Mouse (Mus musculus) heart, adult 2 months (tissue): ENCODE measurements around the gene Limd2. TPM values are rescaled to one million over a fixed set of nuclear protein-coding genes. Genes with fewer than 3 reads are reported as not detected.

ENCODE experiments used
- DNase-seq, 2 experiments: peaks; one replicate each; pipeline ENCODE4 v3.0.0; 2021
- H3K27ac ChIP-seq: fragments of 200-600 bp; 2 replicates; pipeline ENCODE4 v1.8.1; 2022
- H3K27me3 ChIP-seq: fragments of 200-500 bp; 2 replicates; pipeline ENCODE4 v1.6.1; 2012; ENCODE audit warnings: mild to moderate bottlenecking, low read length, inconsistent platforms, mixed read lengths; ENCODE audit not compliant: control insufficient read depth, insufficient read depth
- H3K36me3 ChIP-seq: fragments of 200-500 bp; 2 replicates; pipeline ENCODE4 v1.6.1; 2012; ENCODE audit warnings: low read length, inconsistent platforms; ENCODE audit not compliant: control insufficient read depth, insufficient read depth
- H3K4me1 ChIP-seq: fragments of 200-500 bp; 2 replicates; pipeline ENCODE4 v1.6.1; 2011; ENCODE audit warnings: low read length; ENCODE audit not compliant: control insufficient read depth, insufficient read depth
- H3K4me3 ChIP-seq: fragments of 200-600 bp; 2 replicates; pipeline ENCODE4 v1.8.1; 2022
- H3K79me2 ChIP-seq: fragments of 200-500 bp; replicated peaks from 2 replicates; pipeline ENCODE4 v1.6.1; 2012; ENCODE audit warnings: mild to moderate bottlenecking, inconsistent platforms, low read length, moderate library complexity, mixed read lengths; ENCODE audit not compliant: control insufficient read depth, insufficient read depth
- H3K9ac ChIP-seq: fragments of 200-500 bp; 2 replicates; pipeline ENCODE4 v1.6.1; 2012; ENCODE audit warnings: low read depth, mild to moderate bottlenecking, control low read depth, inconsistent platforms, low read length, mixed read lengths
- CTCF ChIP-seq: fragments of 200-600 bp; IDR thresholded peaks from 2 replicates; pipeline ENCODE4 v1.8.1; 2022; ENCODE audit warnings: antibody characterized with exemption, mild to moderate bottlenecking, moderate library complexity
- EP300 ChIP-seq: fragments of 200-500 bp; IDR thresholded peaks from 2 replicates; pipeline ENCODE4 v1.6.1; 2011; ENCODE audit warnings: low read depth, low read length, control low read depth; ENCODE audit not compliant: insufficient read depth
- POLR2A ChIP-seq: fragments of 200-500 bp; IDR thresholded peaks from 2 replicates; pipeline ENCODE4 v1.6.1; 2011; ENCODE audit warnings: mild to moderate bottlenecking, low read depth, low read length, control low read depth; ENCODE audit not compliant: insufficient read depth
- WGBS: fragments of 180-500 bp; shearing (Covaris S2); methylation state at CpG from one replicate; pipeline ENCODE4 v1.1.7; 2018; 5-methylcytosine and 5-hydroxymethylcytosine counted together
- intact Hi-C: fragments of 180-260 bp; cut with DNase I; formaldehyde crosslinking; loops from one replicate; pipeline ENCODE4 v1.15.1; 2025
- polyA plus RNA-seq: library from polyadenylated mRNA; depleted of rRNA; stranded (reverse); fragments of >200 nt; gene quantifications from 2 replicates; pipeline ENCODE4 v1.2.3, GENCODE M21; 2012
- total RNA-seq, 2 experiments: library from RNA; stranded (reverse); gene quantifications; 2 replicates each; pipeline ENCODE4 v1.2.3; 2021

The Limd2 gene
- total and polyA plus RNA-seq, 3 experiments, result 3.6 to 11.5 (median 4.7) TPM

DNA sequence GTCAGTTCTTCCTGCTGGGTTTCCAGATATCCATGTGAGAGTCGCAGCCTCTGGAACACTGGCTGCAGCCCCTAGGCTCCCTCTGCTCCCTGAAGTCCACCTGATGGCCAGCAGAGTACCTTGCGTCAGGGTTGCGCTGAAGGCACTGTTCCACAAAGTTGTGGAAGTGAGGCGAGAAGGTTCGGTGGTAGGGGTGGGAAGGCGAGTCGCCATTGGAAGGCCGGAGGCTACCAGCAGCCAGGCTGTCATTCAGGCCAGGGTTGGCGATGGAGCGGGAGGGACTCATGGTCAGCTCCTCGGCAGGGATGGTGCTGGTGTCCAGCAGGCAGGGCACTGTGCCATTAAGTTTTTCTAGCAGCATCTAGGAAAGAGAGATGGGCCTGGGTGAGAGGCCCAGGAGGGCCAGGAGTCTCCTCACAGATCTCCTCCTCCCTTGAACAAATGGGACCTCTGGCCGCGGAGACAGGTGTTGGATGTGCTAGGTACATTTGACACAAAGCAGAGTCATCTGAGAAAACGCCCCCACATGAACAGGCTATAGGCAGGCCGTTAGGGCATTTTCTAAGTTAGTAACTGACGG lies 4.0 kb upstream of the Limd2 start:
- 77% methylated on average over 16 of the region's 16 CpGs for WGBS
- Histone ChIP-seq H3K27ac (peak overlapping the region; percentile 70), H3K4me1 (peaks cover 6% of the 10 kb centered on the region), H3K27me3 (no peaks in the 10 kb centered on the region), H3K36me3 (no peaks in the 10 kb centered on the region), H3K79me2 (no peaks in the 10 kb centered on the region), H3K4me3 (no peak overlapping the region), H3K9ac (peak overlapping the region; percentile 7; the same call in 1 of the 2 replicates)
- TF ChIP-seq EP300 (no peak), CTCF (no peak), POLR2A (no peak)
- DNase-seq, result no peak
- intact Hi-C loops, result no loop called here

DNA sequence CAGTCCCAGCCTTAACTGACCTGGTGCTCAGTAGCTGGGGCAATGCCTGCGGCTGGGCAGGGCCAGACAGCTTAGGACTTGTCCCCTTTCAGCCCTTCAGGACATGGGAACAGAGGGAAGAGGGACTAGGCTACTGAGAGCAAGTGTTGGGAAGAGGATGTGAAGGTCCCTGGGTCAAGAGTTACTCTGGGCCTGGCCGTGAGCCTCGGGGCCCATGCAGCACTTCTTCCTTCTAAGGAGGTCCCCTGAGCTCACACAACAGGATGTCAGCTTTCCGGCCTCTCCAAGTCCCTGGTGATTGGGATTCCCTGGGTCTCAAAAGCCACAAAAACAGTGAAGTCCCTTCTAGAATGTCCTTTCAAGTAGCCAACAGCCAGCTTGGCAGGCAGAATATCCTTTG lies 2.9 kb upstream of the Limd2 start:
- TF ChIP-seq CTCF, result no peak
- peak; percentile 20; the same call in 1 of the 2 replicates for TF ChIP-seq POLR2A
- TF ChIP-seq EP300, result 0 out of 2 replicates have a peak, but pooled peaks have one; percentile 23
- no peaks in the 10 kb centered on the region for H3K36me3 ChIP-seq
- H3K9ac ChIP-seq, result peak overlapping the region; percentile 55
- peaks cover 6% of the 10 kb centered on the region for H3K4me1 ChIP-seq
- no peak overlapping the region for H3K4me3 ChIP-seq
- H3K27ac ChIP-seq, result peak overlapping the region; percentile 70
- 52% methylated on average over 4 of the region's 4 CpGs for WGBS
- intact Hi-C loops, result no loop called here
- H3K79me2 ChIP-seq, result no peaks in the 10 kb centered on the region
- H3K27me3 ChIP-seq, result no peaks in the 10 kb centered on the region
- peak; percentile 50 to 55 for DNase-seq

DNA sequence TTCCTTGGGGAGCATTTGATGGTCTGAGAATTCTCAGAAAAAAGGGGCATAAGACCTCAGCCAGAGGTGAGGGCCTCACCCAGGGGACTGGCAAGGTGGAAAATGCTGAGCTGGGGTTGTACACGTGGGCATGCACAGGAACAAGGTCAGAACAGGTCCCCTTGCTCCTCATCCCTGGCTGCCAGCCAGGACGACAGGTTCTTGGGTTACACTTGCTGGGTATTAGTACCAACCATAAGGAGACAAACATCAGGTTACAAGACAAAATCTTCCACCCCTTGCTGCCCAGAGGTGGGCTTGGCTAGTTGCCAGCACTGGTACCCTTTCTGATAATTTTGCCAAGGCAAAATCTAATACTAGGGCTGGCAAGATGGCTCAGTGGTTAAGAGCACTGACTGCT lies 1.6 kb upstream of the Limd2 start:
- Histone ChIP-seq H3K27ac (no peak overlapping the region), H3K36me3 (no peaks in the 10 kb centered on the region), H3K27me3 (no peaks in the 10 kb centered on the region), H3K79me2 (no peaks in the 10 kb centered on the region), H3K9ac (no peak overlapping the region), H3K4me1 (peaks cover 7% of the 10 kb centered on the region), H3K4me3 (no peak overlapping the region)
- DNase-seq, result no peak
- no peak for TF ChIP-seq CTCF
- no peak for TF ChIP-seq EP300
- no peak for TF ChIP-seq POLR2A
- intact Hi-C loops, result no loop called here
- 85% methylated on average over 2 of the region's 2 CpGs for WGBS

DNA sequence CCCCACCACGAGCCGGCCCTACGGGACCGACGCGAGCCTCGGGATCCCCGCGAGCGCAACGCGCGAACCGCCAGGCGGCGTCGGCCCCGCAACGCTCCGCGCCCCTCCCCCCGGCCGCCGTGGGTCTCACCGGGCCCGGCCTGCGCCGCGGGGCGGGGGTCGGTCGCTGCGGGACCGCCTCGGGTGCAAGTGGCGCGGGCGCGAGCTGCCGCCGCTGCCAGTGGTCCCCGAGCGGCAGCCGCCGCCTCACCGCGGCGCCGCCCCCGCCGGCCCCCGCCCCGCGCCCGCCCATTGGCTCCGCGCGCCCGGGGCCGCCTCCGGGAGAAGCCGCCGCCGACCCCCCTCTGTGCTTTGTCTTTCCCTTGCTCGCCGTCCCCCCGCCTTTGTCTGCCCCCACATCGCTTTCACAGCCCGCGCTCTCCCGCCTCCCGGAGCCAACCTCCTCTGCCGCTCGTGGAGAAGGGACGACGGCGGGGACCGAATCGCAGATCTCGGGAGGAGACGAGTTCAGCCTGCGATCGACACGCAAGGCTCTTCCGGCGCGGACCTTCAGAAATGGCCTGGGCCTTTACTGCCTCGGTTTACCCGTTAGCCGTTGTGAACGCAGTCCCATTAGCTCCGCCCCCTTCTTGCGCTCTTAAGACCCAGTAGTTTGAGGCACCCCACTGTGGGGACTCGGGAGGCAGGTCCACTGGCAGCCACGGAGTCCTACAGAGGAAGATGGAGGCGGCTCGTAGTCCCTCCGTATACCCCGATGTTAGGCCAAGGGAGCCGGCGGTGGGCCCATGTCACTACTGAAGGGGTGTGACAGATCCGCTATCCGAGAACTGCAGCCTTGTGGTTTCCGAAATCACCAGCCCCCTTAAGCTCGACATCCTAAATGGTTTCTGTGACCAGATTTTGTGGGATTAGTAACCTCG lies 479 bp downstream of the Limd2 start:
- Histone ChIP-seq H3K9ac (peak overlapping the region; percentile 96), H3K36me3 (no peaks in the 10 kb centered on the region), H3K27me3 (no peaks in the 10 kb centered on the region), H3K4me1 (peaks cover 7% of the 10 kb centered on the region), H3K79me2 (no peaks in the 10 kb centered on the region), H3K4me3 (peak overlapping the region; percentile 75), H3K27ac (peak overlapping the region; percentile 78)
- WGBS, result 2% methylated on average over 94 of the region's 106 CpGs
- DNase-seq, result peak; percentile 83 to 88
- intact Hi-C loops, result loop anchor here (2.0 kb wide), 2 partner anchors 33 to 73 kb away; no protein-coding TSS in a partner anchor
- TF ChIP-seq CTCF (peak; percentile 49), EP300 (no peak), POLR2A (peak; percentile 63)

DNA sequence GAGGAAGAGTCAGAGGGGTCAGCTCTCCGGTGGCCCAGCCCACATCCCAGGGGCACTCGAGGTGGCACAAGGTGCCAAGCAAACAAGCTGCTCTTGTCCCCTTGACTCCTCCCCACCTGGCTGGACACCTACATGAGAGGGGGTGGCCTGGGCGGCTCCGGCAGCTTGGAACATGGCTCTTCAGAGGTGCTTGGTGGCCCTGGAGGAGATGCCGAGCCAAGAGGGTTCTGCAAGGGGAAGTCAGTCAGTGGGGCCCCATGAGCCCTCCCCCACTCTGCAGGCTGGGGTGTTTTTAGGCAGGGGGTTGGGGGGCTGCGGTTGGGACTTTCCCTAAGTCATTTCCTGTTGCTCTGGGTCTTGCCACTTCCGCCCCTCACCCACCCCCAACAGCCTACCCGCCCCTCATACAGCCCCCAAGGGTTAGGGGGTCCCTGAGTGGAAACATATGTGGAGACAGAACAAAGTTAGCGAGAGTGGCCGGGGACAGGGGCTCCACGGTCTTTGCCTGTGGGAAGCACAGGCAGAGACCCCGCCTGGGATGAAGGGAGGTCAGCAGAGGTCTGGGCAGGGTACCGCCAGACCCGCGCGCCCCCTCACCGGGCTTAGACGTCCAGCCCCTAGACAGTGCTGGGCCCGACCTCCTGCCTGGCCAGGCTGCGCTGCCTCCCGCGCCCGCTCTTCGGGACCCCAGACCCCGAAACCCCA lies 1.3 kb downstream of the Limd2 start:
- Histone ChIP-seq H3K79me2 (no peaks in the 10 kb centered on the region), H3K27ac (peak overlapping the region; percentile 70), H3K36me3 (no peaks in the 10 kb centered on the region), H3K9ac (peak overlapping the region; percentile 96), H3K4me3 (peak overlapping the region; percentile 70), H3K27me3 (no peaks in the 10 kb centered on the region), H3K4me1 (peaks cover 7% of the 10 kb centered on the region)
- DNase-seq, result peak; percentile 53 to 74
- no peak for TF ChIP-seq POLR2A
- no peak for TF ChIP-seq EP300
- TF ChIP-seq CTCF, result no peak
- intact Hi-C loops, result no loop called here
- WGBS, result 3% methylated on average over 25 of the region's 25 CpGs
